Mouse (Mus musculus): ENCODE measurements around the gene Gm5901. TPM values are rescaled to one million over a fixed set of nuclear protein-coding genes. Genes with fewer than 3 reads are reported as not detected.

Gm5901 gene
- total RNA-seq, 2 experiments from 2014 or later: not detected

GRCm38 (mm10) chr7:105399058-105399934, 24.5 kb downstream of the Gm5901 start:
- no peak for DNase-seq
- intact Hi-C loops (cut with DNase I; ENCODE audit: low total_unique reads): no loop called here

- intact Hi-C loops (cut with DNase I; ENCODE audit: low total_unique reads): no loop called here
- DNase-seq: peak; percentile 99
These were observed 25.2 kb downstream of the Gm5901 start, which contains the start of gene Fam160a2 for GRCm38 (mm10) chr7:105399935-105400624. Gene Fam160a2 (minus strand): TSS chr7:105400054.

GRCm38 (mm10) chr7:105404268-105404667, 29.4 kb downstream of the Gm5901 start, which contains the start of gene Cnga4:
Gene Cnga4 (plus strand): TSS chr7:105404568.
- no peak for DNase-seq
- intact Hi-C loops (cut with DNase I; ENCODE audit: low total_unique reads): no loop called here

- intact Hi-C loops (cut with DNase I; ENCODE audit: low total_unique reads): no loop called here
- DNase-seq: no peak
These were observed 31.5 kb downstream of the Gm5901 start for GRCm38 (mm10) chr7:105406322-105406721.

GRCm38 (mm10) chr7:105411874-105412632, 37.2 kb downstream of the Gm5901 start:
- intact Hi-C loops (cut with DNase I; ENCODE audit: low total_unique reads): loop anchor here (5.0 kb wide), 1 partner anchor 60 kb away; no protein-coding TSS in a partner anchor
- DNase-seq: peak; percentile 70

DNA sequence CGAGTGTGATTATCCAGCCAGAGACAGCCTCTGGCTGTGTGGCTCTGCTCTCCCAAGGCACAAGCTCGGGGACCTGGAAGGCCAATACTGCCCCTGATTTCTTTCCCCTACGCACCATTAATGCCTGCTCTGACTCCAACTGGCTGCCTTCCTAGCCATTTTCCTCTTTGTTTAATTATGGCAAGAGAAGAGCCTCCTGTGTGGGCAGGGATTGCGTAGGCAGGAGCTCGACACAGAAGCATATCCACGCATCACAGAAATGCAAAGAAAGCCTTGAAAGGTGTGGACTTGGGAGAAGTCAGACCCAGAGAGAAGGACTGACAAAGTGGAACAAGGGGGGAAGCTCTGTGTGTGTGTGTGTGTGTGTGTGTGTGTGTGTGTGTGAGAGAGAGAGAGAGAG, 39.5 kb downstream of the Gm5901 start:
- DNase-seq: no peak
- intact Hi-C loops (cut with DNase I; ENCODE audit: low total_unique reads): loop anchor here (5.0 kb wide), 1 partner anchor 58 kb away; no protein-coding TSS in a partner anchor

DNA sequence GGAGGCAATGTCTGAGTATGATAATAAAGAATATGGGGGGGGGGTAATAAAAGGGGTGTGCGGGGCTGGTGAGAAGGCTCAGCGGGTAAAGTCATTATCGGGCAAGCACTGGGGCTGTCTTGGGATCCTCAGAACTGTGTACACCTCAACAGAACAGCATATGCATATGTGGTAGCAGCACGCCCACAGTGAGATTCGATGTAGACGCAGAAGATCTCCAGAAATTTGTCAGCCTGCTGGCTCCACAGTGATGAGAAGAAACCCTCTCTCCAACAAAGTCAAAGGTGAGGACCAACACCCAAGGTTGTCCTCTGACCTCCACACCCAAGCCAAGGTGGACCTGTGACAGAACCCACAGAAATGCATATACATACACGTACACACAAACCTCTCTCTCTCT, 41.7 kb downstream of the Gm5901 start:
- intact Hi-C loops (cut with DNase I; ENCODE audit: low total_unique reads): no loop called here
- DNase-seq: no peak

- intact Hi-C loops (cut with DNase I; ENCODE audit: low total_unique reads): no loop called here
- DNase-seq: no peak
These were observed 43.3 kb downstream of the Gm5901 start for GRCm38 (mm10) chr7:105418106-105418505.

DNA sequence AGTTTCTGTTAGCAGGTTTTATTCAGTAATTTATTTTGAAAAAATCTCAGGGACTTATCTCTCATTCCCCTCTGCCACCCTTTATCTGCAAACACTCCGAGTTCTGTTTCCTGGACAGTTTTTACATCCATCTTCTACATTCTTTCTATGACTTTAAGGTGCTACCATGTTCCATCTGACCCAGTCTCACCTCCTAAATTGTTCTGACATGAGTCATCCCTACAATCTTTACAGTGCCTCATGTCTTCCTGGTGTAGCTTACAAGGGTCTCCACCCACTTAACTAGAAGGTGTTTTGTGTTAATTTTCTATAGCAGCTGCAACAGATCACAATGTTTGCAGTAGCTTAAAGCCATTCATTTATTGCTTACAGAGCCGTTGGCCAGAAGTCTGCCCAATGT, 46.1 kb downstream of the Gm5901 start:
- intact Hi-C loops (cut with DNase I; ENCODE audit: low total_unique reads): no loop called here
- DNase-seq: no peak

- intact Hi-C loops (cut with DNase I; ENCODE audit: low total_unique reads): no loop called here
- DNase-seq: no peak
These were observed 49.5 kb downstream of the Gm5901 start for GRCm38 (mm10) chr7:105424368-105424767.

- intact Hi-C loops (cut with DNase I; ENCODE audit: low total_unique reads): no loop called here
- DNase-seq: no peak
These were observed 50.7 kb downstream of the Gm5901 start, which contains the start of gene Cckbr for GRCm38 (mm10) chr7:105425424-105426043. Gene Cckbr (plus strand): TSS chr7:105425731.

GRCm38 (mm10) chr7:105426051-105426450, 51.2 kb downstream of the Gm5901 start:
- intact Hi-C loops (cut with DNase I; ENCODE audit: low total_unique reads): no loop called here
- no peak for DNase-seq

Other genes with a start within 250 kb of the Gm5901 start
- gene Olfr683, start 228.0 kb upstream of the Gm5901 start, total RNA-seq (2021): not detected
- not detected for gene Olfr684, start 211.4 kb upstream of the Gm5901 start, total RNA-seq (2021)
- not detected for gene Olfr685, start 189.0 kb upstream of the Gm5901 start, total RNA-seq (2021)
- gene Olfr686, start 167.6 kb upstream of the Gm5901 start, total RNA-seq (2021): not detected
- gene Olfr688, start 86.9 kb upstream of the Gm5901 start, total RNA-seq (2021): not detected
- gene Olfr689, start 63.9 kb upstream of the Gm5901 start, total RNA-seq (2021): not detected
- not detected for gene Olfr690, start 40.9 kb upstream of the Gm5901 start, total RNA-seq (2021)
- not detected for gene Olfr691, start 32.8 kb upstream of the Gm5901 start, total RNA-seq (2021)
- gene Olfr692, start 6.8 kb upstream of the Gm5901 start, total RNA-seq (2021): not detected
- 10 to 100 TPM in 1 of 2 experiments, 1 to 10 TPM in 1; 9.6 to 12.2 TPM for gene Fam160a2, start 25.0 kb downstream of the Gm5901 start, total RNA-seq (2021)
- gene Cnga4, start 29.5 kb downstream of the Gm5901 start, total RNA-seq (2021): not detected
- not detected for gene Cckbr, start 50.7 kb downstream of the Gm5901 start, total RNA-seq (2021)
- 10 to 100 TPM; 27.7 to 33.5 TPM for gene Cavin3, start 107.3 kb downstream of the Gm5901 start, total RNA-seq (2021)
- 10 to 100 TPM; 43.7 to 44.1 TPM for gene Smpd1, start 179.3 kb downstream of the Gm5901 start, total RNA-seq (2021)
- gene Apbb1, start 206.6 kb downstream of the Gm5901 start, total RNA-seq (2021): 10 to 100 TPM in 1 of 2 experiments, 1 to 10 TPM in 1; 8.9 to 10.1 TPM
- not detected for gene Hpx, start 225.1 kb downstream of the Gm5901 start, total RNA-seq (2021)

All from gastrocnemius, postnatal 14 days (tissue).